Mouse (Mus musculus): ENCODE data around the gene Sohlh1. TPM values are rescaled to one million over a fixed set of nuclear protein-coding genes. Genes with fewer than 3 reads are reported as not detected.
A peak's percentile ranks its signal among the peaks of the same experiment; 100 is the strongest.

Gene Sohlh1
- polyA plus RNA-seq, 1 experiment from 2014 or later = not detected

DNA sequence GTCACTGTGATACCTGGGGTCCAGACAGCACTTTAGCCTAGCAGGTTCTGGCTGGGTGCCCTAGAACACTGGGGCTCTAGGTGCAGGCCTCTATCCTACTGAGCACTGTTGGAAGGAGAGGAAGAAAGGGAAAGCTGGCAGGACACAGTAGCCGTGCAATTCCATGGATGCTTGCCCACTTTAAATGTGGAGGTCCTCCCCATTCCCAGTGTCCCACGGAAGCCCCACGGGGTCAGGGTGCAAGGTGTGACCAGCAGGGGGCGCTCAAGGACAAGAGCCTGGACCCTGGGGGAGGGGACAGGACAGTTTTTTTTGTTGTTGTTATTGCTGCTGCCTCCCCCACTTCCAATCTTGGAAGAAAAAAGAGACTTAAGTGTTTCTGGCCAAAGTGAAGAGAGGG, 3.3 kb upstream of the Sohlh1 start:
- Histone ChIP-seq H3K4me3 (ENCODE audit: low read depth, low read length) (no peak overlapping the region), H3K27me3 (replicated peaks; ENCODE audit: insufficient read depth, low read length) (no peaks in the 10 kb centered on the region), H3K4me1 (ENCODE audit: insufficient read depth, low read depth, low read length) (0 out of 2 replicates have a peak, but pooled peaks cover 3% of the 10 kb centered on the region), H3K9me3 (ENCODE audit: low read length) (no peaks in the 10 kb centered on the region), H3K27ac (ENCODE audit: low read length) (no peak overlapping the region), H3K4me2 (replicated peaks; ENCODE audit: low read depth, low read length) (no peak overlapping the region), H3K36me3 (ENCODE audit: insufficient read depth, low read length) (no peaks in the 10 kb centered on the region), H3K9ac (replicated peaks; ENCODE audit: low read depth) (no peak overlapping the region)
- TF ChIP-seq CTCF (IDR thresholded peaks at IDR 0.05) (peak; percentile 79), EP300 (IDR thresholded peaks at IDR 0.05) (no peak)
- peak; percentile 28 for DNase-seq (ENCODE audit: low spot score)
- no peak for ATAC-seq
- WGBS = 17% methylated on average over 4 of the region's 4 CpGs

DNA sequence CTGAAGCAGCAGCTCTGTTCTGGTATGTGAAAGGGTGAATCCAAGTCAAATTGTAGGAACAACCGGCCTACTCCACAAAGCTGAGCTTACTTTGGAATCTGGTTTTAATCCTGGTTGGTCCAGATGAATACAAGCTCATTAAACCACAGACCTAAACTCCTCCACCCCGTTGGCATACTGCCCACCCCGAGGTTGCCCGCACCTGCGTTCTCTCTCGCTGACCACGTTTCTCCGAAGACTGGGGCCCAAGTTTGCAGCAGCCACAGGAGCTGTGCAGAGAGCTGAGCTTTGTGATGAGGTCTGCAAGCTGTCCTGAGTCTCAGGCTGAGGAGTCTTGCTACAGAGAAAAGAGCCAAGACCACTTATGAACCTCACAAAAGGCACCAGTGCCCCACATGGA, 532 bp downstream of the Sohlh1 start:
- H3K27me3 ChIP-seq (replicated peaks; ENCODE audit: insufficient read depth, low read length) = no peaks in the 10 kb centered on the region
- H3K27ac ChIP-seq (ENCODE audit: low read length) = no peak overlapping the region
- no peaks in the 10 kb centered on the region for H3K36me3 ChIP-seq (ENCODE audit: insufficient read depth, low read length)
- WGBS = 81% methylated on average over 8 of the region's 8 CpGs
- no peak for TF ChIP-seq CTCF (IDR thresholded peaks at IDR 0.05)
- TF ChIP-seq EP300 (IDR thresholded peaks at IDR 0.05) = no peak
- H3K9ac ChIP-seq (replicated peaks; ENCODE audit: low read depth) = no peak overlapping the region
- H3K4me3 ChIP-seq (ENCODE audit: low read depth, low read length) = no peak overlapping the region
- H3K4me2 ChIP-seq (replicated peaks; ENCODE audit: low read depth, low read length) = no peak overlapping the region
- no peaks in the 10 kb centered on the region for H3K9me3 ChIP-seq (ENCODE audit: low read length)
- ATAC-seq (no peak), DNase-seq (ENCODE audit: low spot score) (no peak)
- no peaks in the 10 kb centered on the region for H3K4me1 ChIP-seq (ENCODE audit: insufficient read depth, low read depth, low read length)

GRCm38 (mm10) chr2:25844097-25844496, 3.0 kb downstream of the Sohlh1 start:
- 95% methylated on average over 3 of the region's 3 CpGs for WGBS
- no peak for TF ChIP-seq CTCF (IDR thresholded peaks at IDR 0.05)
- TF ChIP-seq EP300 (IDR thresholded peaks at IDR 0.05) = no peak
- H3K4me2 ChIP-seq (replicated peaks; ENCODE audit: low read depth, low read length) = no peak overlapping the region
- H3K9ac ChIP-seq (replicated peaks; ENCODE audit: low read depth) = no peak overlapping the region
- DNase-seq (ENCODE audit: low spot score) = no peak
- H3K4me3 ChIP-seq (ENCODE audit: low read depth, low read length) = no peak overlapping the region
- no peak for ATAC-seq
- no peak overlapping the region for H3K27ac ChIP-seq (ENCODE audit: low read length)
- H3K27me3 ChIP-seq (replicated peaks; ENCODE audit: insufficient read depth, low read length) = no peaks in the 10 kb centered on the region
- H3K36me3 ChIP-seq (ENCODE audit: insufficient read depth, low read length) = no peaks in the 10 kb centered on the region
- no peaks in the 10 kb centered on the region for H3K9me3 ChIP-seq (ENCODE audit: low read length)
- H3K4me1 ChIP-seq (ENCODE audit: insufficient read depth, low read depth, low read length) = no peaks in the 10 kb centered on the region

DNA sequence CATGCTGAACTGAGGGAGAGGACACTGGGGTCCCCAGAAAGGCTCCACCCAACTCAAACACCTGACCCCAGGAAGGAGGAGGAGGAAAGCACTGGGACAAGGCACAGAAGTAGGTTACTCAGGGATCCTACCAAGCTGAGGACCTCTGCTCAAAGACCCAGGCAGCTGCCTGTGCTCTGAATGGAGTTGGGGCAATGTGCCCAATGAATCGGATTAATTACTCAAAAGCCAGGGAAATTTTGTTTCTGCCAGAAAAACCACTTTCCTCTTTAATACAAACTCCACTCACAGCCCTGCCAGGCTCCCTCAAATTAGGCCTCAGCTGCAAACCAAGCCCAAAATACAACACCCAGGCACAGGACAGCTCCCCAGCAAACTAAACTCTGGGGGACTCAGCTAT, 4.3 kb downstream of the Sohlh1 start:
- Histone ChIP-seq H3K36me3 (ENCODE audit: insufficient read depth, low read length) (no peaks in the 10 kb centered on the region), H3K4me2 (replicated peaks; ENCODE audit: low read depth, low read length) (no peak overlapping the region), H3K27me3 (replicated peaks; ENCODE audit: insufficient read depth, low read length) (no peaks in the 10 kb centered on the region), H3K4me1 (ENCODE audit: insufficient read depth, low read depth, low read length) (no peaks in the 10 kb centered on the region), H3K27ac (ENCODE audit: low read length) (no peak overlapping the region), H3K9ac (replicated peaks; ENCODE audit: low read depth) (no peak overlapping the region), H3K9me3 (ENCODE audit: low read length) (no peaks in the 10 kb centered on the region), H3K4me3 (ENCODE audit: low read depth, low read length) (no peak overlapping the region)
- TF ChIP-seq EP300 (IDR thresholded peaks at IDR 0.05) = no peak
- no peak for TF ChIP-seq CTCF (IDR thresholded peaks at IDR 0.05)
- 73% methylated on average over 1 of the region's 1 CpGs for WGBS
- DNase-seq (ENCODE audit: low spot score) = no peak
- no peak for ATAC-seq

GRCm38 (mm10) chr2:25842161-25842560, 4.9 kb downstream of the Sohlh1 start:
- H3K27ac ChIP-seq (ENCODE audit: low read length) = no peak overlapping the region
- no peaks in the 10 kb centered on the region for H3K9me3 ChIP-seq (ENCODE audit: low read length)
- H3K36me3 ChIP-seq (ENCODE audit: insufficient read depth, low read length) = no peaks in the 10 kb centered on the region
- 38% methylated on average over 4 of the region's 4 CpGs for WGBS
- no peak overlapping the region for H3K4me3 ChIP-seq (ENCODE audit: low read depth, low read length)
- H3K4me1 ChIP-seq (ENCODE audit: insufficient read depth, low read depth, low read length) = no peaks in the 10 kb centered on the region
- H3K27me3 ChIP-seq (replicated peaks; ENCODE audit: insufficient read depth, low read length) = no peaks in the 10 kb centered on the region
- DNase-seq (ENCODE audit: low spot score) (no peak), ATAC-seq (no peak)
- no peak overlapping the region for H3K9ac ChIP-seq (replicated peaks; ENCODE audit: low read depth)
- TF ChIP-seq CTCF (IDR thresholded peaks at IDR 0.05) (no peak), EP300 (IDR thresholded peaks at IDR 0.05) (no peak)
- no peak overlapping the region for H3K4me2 ChIP-seq (replicated peaks; ENCODE audit: low read depth, low read length)

- Histone ChIP-seq H3K4me1 (ENCODE audit: insufficient read depth, low read depth, low read length) (no peaks in the 10 kb centered on the region), H3K36me3 (ENCODE audit: insufficient read depth, low read length) (no peaks in the 10 kb centered on the region), H3K9ac (replicated peaks; ENCODE audit: low read depth) (no peak overlapping the region), H3K27ac (ENCODE audit: low read length) (no peak overlapping the region), H3K9me3 (ENCODE audit: low read length) (no peaks in the 10 kb centered on the region), H3K4me3 (ENCODE audit: low read depth, low read length) (no peak overlapping the region), H3K27me3 (replicated peaks; ENCODE audit: insufficient read depth, low read length) (no peaks in the 10 kb centered on the region), H3K4me2 (replicated peaks; ENCODE audit: low read depth, low read length) (no peak overlapping the region)
- 34% methylated on average over 5 of the region's 5 CpGs for WGBS
- DNase-seq (ENCODE audit: low spot score) (peak; percentile 74), ATAC-seq (peak; percentile 73)
- peak; percentile 92 for TF ChIP-seq CTCF (IDR thresholded peaks at IDR 0.05)
- TF ChIP-seq EP300 (IDR thresholded peaks at IDR 0.05) = no peak
These were observed 10.8 kb downstream of the Sohlh1 start for GRCm38 (mm10) chr2:25836291-25836690.

- no peak overlapping the region for H3K4me2 ChIP-seq (replicated peaks; ENCODE audit: low read depth, low read length)
- H3K36me3 ChIP-seq (ENCODE audit: insufficient read depth, low read length) = no peaks in the 10 kb centered on the region
- H3K27me3 ChIP-seq (replicated peaks; ENCODE audit: insufficient read depth, low read length) = no peaks in the 10 kb centered on the region
- H3K9ac ChIP-seq (replicated peaks; ENCODE audit: low read depth) = no peak overlapping the region
- no peak overlapping the region for H3K4me3 ChIP-seq (ENCODE audit: low read depth, low read length)
- peak; percentile 59 for DNase-seq (ENCODE audit: low spot score)
- H3K4me1 ChIP-seq (ENCODE audit: insufficient read depth, low read depth, low read length) = no peaks in the 10 kb centered on the region
- H3K9me3 ChIP-seq (ENCODE audit: low read length) = no peaks in the 10 kb centered on the region
- H3K27ac ChIP-seq (ENCODE audit: low read length) = no peak overlapping the region
- 65% methylated on average over 3 of the region's 3 CpGs for WGBS
- peak; percentile 17; the same call in 1 of the 2 replicates for TF ChIP-seq EP300 (IDR thresholded peaks at IDR 0.05)
- no peak for TF ChIP-seq CTCF (IDR thresholded peaks at IDR 0.05)
- peak; percentile 40 for ATAC-seq
These were observed 16.3 kb downstream of the Sohlh1 start for GRCm38 (mm10) chr2:25830786-25831185.

Data from lung, postnatal 0 days (tissue).